Mouse (Mus musculus) monocyte, adult 5-6 weeks (primary cell): ENCODE results near the gene Spcs3. TPM values are rescaled to one million over a fixed set of nuclear protein-coding genes. Genes with fewer than 3 reads are reported as not detected.
"Not testable (repeated sequence)": the region's sequence is repeated elsewhere in the genome, so short reads cannot be mapped to it uniquely, and the experiment has no call there.

ENCODE experiments used
- ATAC-seq: fragments of 153-309, 156-312 bp; replicated peaks from 2 replicates; pipeline ENCODE4 v1.8.0; 2017; ENCODE audit warnings: mild to moderate bottlenecking; ENCODE audit not compliant: low TSS enrichment, insufficient number of reproducible peaks, severe bottlenecking, poor library complexity, low FRiP score
- total RNA-seq: library from RNA; stranded (forward); fragments of 200-1000, 200-491, 200-594 nt; gene quantifications from 3 replicates; pipeline ENCODE4 v1.2.3, GENCODE M21; 2017

Spcs3 gene
- total RNA-seq, result 73.3 to 97.7 TPM (median 84.5 TPM) in 3 replicates

DNA sequence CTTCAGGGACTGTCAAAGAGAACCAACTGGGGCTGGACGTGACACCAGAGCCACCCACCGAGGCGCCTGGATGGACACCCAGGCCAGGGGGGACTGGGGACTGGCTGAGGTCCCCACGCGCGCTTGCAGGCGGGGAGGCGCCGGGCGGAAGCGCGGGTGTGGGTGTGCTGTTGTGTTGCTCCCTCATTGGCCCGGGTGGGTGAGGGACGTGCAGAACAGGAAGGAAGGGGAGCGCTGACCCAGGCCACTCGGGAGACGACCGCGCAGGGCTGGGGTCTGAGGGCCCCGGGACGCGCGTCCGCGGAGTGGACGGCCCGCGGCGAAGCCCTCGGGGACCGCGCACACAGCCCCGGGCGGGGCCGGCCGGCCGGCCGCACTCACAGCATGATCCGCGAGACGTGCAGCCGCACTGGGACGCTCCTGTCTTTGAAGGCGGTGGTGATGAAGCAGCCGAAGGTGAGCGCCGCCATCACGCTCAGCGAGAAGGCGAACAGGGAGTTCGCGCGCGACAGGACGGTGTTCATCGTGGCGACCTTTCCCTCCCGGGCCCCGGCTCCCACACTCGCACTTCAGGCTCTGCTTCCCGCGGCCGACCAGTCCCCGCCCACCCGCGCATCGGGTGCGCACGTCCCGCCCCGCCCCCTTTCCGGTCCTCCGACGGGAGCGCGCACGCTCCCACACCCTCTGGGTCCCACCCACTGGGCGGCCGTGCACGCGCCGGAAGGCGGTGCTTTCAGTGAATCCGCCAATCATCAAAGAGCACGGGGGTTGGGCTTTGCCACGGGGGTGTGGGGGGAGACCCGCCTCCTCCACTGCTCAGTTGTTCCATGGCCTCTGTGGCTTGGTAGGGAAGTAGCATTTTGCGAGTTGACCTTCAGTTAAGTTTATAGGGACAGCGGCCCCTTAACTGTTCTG, at the start of gene Spcs3, which contains the start of gene Asb5:
Gene Spcs3, minus strand, starts transcription at position 617 of the 915 bp plus-strand sequence.
Gene Asb5, plus strand, starts transcription at position 199 of the 915 bp plus-strand sequence.
- ATAC-seq, result peak; percentile 95

DNA sequence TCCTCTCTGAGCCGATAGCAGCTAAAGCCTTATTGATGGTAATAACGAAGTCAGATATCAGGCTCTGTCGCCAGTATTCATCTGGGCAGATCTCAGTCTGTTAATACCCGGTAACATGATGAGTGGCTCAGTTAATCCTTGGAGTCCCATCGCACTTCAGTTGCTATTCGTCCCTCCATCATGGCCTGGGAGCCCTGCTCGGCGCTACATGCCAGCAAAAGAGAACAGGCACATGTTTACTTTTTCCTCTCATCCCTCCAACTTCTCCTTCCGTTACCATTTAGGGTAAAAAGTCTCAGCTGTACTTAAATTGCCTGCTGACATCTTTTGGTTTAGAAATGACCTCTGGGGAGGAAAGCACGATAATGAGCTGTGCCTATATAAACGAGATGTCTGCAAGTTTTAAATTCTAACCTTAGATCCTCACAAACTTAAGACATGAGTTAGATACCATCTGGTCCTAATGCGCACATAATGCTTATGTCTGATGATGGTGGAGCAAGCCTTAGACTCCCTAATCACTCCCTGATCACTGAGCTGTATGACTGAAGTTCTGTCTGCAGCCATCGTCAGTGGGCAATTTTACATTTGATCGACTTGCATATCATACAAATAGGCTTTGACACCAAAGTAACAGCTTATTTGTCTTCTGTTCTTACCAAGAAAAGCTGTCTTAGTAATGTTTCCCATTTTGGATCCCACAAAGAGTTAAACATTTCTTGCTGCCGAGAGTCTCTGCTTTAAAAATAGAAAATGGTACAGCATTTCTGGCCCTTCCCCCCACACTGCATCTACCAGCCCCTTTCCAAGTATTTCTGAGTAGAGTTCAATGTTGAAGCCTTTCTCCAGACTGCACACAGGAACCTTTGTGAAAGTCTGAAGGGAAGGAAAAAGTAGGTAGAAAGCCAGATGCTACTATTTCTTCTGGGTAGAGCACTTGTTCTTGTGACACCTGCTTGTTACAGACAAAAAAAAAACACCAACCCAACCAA, 41.1 kb upstream of the Spcs3 start:
- ATAC-seq, result no peak

GRCm38 (mm10) chr8:54567168-54567567, 37.4 kb upstream of the Spcs3 start:
- no peak for ATAC-seq

GRCm38 (mm10) chr8:54565603-54566260, 35.9 kb upstream of the Spcs3 start:
- no peak for ATAC-seq

DNA sequence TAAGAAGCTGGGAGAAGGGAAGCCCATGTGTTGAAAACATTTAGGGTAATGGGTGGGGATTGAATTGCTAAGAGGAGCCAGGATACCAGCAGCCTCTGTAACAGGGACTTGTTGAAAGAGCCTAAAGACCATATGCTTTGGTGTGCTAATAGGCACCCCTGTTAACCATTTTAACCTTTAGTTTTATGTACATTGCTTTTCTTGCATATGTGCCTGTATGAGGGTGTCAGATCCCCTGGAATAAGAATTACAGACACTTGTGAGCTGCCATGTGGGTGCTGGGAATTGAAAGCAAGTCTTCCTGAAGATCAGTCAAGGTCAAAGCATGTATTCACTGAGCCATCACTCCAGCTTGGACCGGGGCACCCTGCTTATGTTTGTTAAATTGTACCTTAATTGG, 35.4 kb upstream of the Spcs3 start:
- ATAC-seq, result no peak

DNA sequence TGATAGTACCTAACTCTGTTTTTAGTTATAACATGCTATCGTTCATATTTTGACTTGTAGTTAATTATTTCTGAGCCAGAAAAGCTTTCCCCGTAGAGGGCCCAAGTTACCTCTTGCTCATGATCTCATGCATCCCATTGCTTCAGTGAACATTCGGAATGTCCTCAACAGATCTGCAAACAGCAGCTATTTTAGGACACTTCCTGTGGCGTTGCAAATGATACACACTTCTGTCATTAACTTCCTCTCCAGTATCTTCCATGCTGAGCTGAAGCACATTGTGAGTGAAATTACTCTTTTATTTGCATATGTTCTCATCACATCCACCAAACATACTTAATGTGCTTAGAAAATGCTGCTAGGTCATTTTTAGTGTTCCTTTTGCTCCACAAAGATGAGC, 32.3 kb upstream of the Spcs3 start:
- ATAC-seq, result no peak

DNA sequence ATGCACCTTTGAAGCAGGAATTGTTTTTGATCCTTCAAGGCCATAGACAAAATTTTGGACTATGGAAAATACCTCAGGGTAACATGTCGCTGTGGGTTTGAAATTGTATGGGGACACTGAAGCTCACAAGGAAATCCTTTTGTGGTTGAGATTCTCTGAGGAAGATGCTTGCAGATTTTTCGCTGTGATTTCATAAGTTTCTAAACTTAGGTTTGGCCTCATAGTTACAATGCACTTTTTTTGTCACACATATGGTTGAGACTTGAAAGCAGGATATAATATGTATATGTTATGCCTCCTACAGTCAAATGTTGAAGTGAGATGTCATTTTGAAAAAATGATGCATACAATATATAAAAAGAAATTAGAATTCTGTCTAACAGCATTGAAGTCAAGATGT, 25.1 kb upstream of the Spcs3 start:
- no peak for ATAC-seq

GRCm38 (mm10) chr8:54550026-54550574, 20.3 kb upstream of the Spcs3 start:
- ATAC-seq, result no peak

DNA sequence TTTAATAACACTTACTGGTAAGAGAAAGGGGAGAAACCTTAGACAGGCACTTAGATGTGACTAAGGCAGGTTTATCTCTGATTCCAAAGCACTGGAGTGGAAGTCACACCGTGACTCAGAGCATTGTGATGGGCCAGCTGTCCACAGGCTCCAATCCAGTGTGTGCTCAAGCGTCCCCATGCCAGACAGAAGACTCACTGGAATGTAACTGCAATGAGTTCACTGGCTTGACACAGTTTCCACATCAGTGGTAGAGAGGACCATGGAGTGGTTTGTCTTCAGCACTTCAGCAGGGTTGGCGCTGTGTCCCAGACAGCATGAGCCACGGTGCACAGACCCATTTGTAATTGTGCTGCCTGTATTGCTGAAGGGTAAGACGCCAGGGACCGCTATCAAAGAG, 18.6 kb upstream of the Spcs3 start:
- no peak for ATAC-seq

DNA sequence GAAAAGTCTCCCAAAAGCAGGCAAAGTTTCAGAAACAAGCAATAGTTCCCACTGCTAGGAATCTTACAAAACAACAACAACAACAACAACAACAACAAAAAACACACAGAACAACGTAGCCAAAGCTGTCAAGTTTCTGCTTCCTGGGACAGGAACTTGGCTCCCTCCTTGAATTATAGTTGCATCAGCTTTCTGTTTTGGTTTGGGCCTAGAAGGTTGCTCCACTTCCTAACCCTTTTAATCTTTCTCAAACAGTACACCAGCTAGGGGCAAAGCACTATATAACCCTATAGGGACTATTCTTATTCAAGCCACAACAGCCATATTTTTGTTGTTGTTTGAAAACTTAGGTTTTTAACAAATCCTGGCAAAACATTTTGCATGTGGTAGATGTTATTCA, 11.5 kb upstream of the Spcs3 start:
- no peak for ATAC-seq

DNA sequence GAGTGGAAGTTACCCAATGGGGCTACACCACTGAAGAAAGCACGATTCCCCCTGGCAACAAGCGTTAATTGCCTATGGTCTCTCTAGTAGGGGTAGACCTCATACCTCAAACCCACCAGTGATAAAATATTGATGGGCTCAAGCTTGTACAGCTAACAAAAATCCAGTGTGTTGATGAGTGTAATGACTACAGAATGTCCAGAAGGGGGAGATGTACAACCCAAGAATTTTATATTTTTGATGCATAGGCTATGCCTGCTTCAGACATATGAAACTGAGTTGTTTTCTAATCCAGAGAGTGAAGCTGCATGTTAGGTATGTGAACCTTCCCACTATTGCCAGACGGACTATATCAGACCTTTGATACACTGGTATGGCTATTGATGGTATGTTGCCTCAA, 7.5 kb upstream of the Spcs3 start:
- 0 out of 2 replicates have a peak, but pooled peaks have one; percentile 40 for ATAC-seq

DNA sequence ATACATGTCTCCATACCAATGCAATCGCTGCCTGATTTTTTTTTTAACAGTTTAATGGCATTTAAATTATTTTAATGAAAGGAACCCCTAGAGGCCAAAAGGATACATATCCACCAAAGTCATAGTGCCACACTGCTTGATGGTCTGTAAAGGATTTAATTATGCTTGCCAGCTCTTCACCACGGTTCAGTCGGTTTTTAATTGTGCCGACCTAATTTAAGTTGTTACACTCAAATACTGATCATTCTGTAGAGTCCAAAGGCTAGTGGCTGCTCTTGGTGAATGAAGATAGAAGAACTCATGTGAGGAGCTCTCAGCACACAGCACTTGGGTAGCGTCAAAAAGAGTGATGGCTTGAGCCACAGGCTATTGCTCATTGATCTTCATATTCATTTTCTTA, 5.4 kb upstream of the Spcs3 start:
- ATAC-seq, result no peak

DNA sequence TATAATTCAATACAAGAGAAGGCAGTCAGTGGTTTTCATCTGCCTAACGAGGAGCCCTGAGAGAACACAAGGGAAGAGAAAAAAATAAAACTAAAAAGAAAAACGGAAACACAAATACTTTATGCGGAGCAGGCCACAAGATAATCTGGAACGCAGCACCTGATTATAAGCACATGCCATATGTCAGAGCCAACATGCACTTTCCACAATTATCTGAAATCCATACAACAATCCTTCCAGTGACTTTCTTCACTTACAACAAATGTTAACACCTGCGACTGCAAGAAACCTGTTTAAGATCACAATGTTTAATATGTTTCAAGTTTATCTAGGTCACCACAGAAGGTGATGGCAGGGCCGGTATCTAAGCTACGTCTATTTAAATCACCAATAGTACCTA, 1.2 kb downstream of the Spcs3 start:
- ATAC-seq, result no peak

DNA sequence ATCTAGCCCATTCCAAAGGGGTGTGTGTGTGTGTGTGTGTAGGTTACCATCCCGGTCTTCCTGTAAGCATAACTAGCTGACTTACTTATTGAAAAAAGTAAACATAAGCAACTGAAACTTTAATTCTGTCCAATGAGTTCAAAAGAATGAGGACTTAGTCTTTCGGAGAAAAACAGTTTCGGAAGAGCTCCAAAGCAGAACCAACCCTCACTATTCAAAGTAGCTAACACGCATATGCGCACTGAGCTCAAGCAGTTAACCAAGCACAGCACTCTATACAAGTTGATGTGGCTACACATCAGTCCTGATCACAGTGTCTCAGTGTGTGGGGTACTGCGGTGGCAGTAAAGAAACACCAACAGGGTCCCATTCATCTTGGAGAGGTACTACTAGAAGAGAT, 3.1 kb downstream of the Spcs3 start:
- no peak for ATAC-seq

GRCm38 (mm10) chr8:54525606-54526005, 4.2 kb downstream of the Spcs3 start:
- no peak for ATAC-seq

DNA sequence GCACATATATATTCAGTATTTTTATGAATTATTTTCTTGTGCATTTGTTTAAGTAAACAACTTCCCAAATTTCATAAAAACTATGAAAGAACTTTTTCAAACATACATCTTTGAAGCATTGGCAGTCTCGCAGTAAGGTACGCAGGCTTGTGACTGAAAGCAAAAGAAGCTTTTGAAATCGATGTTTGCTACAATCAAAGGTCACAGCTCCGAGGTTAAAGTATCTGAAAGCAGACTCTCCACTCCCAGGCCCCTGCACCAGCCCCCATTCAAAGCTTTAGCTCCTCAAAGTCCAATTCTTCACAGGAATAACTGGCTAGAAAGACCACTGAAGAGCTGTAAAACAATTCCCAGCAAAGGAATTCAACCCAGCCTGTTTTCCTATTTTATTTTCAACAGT, 9.3 kb downstream of the Spcs3 start:
- no peak for ATAC-seq

GRCm38 (mm10) chr8:54518756-54519460, 10.9 kb downstream of the Spcs3 start:
- ATAC-seq, result no peak

DNA sequence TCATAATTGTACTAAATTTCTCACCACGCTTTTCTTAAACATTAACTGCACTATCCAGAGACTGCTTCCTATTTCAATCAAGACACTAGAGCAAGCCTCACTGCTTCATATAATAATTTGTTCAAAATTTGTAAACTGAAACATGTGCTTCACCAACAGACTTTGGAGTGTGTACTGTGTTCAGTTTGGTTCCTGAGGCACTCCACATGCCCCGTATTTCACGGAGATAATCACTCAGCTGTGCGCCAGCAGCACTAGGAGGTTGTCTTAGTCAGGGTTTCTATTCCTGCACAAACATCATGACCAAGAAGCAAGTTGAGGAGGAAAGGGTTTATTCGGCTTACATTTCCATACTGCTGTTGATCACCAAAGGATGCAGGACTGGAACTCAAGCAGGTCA, 17.6 kb downstream of the Spcs3 start:
- not testable (repeated sequence) for ATAC-seq
